Mouse (Mus musculus) ZHBTc4 (cell line): ENCODE measurements at regions not wholly inside any gene's neighbourhood (a gene's known extent, or its start where the extent isn't known, plus 50 kb on each side); places are given as distances from the start of the nearest gene placed in this dataset.
A peak's percentile ranks its signal among the peaks of the same experiment; 100 is the strongest.

Source experiments
- DNase-seq: peaks from one replicate; pipeline ENCODE4 v3.0.0-alpha.2; 2011; ENCODE audit warnings: low read depth, low spot score

DNA sequence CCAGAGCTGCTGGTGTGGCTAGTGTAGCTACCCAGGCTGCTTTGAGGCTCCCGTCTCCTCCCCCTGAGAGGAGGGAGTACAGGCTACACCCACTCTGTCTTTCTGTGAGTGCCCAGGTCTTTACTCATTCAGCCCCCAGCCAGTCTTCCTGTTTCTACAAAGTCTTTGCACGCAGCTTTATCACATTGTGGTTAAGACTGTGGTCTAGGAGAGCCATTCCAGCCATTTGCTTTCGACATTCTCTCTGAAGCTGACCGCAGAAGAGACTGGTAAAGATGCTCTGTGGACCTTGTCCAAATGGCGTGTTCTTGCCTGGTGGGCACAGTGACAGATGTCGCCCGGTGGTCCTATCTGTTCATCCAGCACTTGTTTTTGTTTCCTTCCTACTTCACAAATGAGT is 62.0 kb downstream of the Tpra1 start:
- no peak for DNase-seq

DNA sequence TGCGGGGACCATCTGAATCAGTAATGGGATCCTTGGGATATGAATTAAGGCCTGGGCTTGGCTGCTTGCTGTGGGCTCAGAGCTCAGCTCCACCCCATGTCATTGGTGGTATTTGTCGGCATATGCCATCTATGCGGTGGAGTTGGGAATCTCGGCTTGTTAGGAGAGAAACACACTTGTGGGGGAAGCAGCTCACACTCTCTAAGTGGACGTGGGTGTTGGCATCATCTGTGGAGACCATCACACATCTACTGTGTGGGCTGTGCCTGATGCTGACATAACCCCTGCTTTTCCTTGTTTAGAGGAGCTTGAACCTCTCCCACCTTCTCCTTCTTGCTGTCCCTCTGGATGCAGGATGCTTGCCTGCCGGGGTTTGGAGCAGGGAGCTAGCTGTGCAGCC is 62.9 kb downstream of the Tpra1 start:
- no peak for DNase-seq

DNA sequence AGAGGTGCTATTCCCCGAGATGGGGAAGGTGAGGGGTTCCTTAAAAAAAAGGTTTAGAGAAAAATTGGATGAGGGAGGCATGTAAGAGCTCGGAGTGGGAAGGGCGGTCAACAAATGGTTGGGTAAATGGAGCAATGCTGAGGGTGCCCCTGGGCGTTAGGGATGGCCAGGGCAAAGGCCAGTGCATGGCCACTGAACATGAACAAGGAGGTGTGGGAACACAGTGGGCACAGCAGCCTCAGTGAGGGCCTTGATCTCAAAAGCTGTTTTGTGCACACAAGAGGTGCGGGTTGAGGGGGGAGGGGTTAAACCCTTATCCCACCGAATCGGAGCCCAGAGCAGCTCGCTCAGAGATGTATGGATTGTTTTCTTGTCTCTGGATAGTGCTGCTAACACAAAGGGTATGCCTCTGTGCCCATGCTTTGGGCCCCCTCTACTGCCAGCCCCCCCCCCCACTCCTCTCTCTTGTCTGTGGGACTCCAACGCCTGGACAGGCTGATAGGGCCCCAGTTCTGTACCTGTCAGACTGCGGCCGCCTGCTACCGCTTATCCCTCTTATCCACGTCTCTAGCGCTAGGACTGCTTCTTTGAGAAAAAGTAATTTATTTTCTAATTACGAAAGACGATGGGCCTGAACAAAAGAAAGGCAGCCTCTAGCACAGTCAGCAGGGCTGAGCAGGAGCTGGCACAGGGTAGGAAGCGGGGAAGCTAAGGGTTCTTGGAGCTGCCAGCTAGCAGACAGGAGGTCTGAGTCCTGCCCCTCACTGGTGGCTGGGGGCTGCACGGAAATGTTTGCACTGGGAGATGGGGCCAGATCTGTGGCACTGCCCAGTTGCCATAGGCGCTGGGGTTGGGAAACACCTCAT is 63.5 kb downstream of the Tpra1 start:
- DNase-seq = no peak

DNA sequence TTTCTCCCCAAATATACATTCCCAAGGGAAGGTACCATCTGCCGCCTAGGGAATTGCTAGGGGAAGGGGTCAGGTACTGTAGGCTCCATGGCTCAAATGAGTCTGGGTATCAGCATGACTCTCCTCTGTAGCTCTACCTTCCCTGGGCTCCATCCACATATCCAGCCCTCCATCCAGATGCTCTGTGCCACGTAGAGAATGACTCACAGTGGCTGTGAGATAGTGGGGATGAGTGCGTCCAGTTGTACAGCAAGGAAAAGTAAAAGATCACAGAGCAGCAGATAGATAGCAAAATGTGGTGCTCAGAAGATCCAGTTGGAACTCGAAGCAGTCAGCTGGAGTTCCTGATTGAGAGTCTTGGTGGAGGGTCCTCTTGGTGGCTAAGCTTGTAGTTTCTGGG is 64.5 kb downstream of the Tpra1 start:
- no peak for DNase-seq

DNA sequence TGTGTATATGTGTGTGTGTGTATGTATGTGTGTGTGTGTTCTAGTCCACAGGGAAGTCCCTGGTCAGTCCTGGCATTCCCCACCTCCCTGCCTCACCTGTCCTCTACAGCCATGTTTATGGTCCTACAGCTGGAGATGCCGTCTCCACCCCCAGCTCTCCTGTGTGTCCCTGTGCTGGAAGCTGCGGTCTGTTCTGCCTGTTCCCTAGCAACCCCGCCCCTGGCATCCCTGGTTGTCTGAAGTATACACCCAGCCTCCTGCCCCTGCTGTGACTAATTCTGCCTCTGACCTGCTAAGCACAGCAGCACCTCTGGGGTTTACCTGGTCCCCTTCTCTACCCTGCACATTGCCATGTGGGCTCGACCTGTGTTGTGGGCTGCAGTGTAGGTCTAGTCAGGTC is 66.8 kb downstream of the Tpra1 start:
- no peak for DNase-seq

DNA sequence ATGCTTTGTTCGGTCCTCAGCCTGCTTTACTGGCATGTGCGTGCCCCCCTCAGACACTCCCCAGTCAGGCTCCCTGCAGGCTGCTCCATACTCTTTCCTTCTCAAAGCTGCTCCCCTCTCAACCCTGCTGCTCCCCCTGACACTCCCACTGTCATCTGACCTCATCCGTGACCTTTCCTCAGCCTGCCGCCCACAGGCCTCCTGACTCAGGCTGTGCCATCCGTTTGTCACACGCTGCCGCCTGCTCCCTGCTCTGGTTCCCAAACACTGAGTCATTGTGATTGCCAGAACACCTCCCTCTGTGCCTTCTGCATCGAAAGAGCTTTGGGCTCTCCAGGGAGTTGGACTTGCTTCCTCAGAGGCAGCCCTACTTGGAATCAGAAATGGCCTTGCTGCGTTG is 69.7 kb downstream of the Tpra1 start:
- no peak for DNase-seq

DNA sequence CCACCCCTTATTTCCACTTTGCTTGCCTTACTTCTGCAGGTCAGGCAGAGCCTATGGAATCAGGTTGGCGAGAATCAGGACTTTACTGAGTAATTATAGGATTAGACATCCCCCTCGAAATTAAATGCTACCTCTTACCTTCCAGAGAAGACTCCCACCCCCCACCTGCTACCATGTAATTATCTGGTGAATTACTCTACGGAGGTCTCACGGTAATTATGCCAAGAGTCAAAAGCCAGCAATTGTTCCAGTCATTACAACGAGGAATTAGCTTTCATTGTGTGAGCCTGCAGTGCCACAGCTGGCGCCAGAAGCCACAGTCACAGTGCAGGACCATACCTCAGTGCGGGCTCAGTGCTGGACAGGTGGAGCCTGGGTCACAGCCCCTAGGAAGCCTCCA is 72.4 kb downstream of the Tpra1 start:
- no peak for DNase-seq

DNA sequence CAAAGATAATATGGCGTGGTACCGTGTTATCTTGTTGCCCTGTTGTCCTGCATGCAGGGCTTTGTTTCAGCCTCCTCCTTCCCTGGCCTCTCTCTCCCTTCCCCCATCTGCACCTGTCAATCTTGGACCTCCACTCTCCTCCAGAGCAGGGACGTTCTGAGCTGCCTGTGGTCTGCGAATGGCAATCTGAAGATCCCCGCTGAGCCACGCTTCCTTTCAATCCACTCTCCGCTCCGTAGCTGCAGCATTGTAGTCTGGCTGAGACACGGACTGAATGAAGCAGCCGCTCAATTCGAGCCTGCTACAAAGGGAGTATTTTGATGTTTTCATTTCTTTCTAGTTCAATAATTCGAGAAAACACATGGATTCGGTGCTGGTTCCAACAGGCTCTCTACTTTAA is 74.5 kb downstream of the Tpra1 start:
- DNase-seq = peak; percentile 30

DNA sequence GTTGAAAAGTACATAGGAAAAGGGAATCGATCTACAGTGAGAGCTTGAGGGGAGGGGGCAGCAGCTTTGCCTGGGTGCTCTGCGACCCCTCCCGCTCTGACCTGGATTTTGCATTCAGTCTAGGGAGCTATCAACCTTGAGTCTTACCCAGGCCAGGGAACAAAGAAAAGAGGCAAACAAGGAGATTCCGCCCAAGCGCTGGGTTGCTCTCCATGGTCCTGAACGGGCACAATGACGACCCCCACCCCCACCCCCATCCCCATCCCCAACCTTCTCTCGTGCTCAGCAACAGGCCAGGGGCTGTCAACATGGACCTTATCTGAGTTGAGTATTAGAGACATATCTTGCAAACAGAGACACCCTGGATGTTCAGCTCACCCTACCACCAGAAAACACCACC is 74.9 kb downstream of the Tpra1 start:
- DNase-seq = peak; percentile 55

DNA sequence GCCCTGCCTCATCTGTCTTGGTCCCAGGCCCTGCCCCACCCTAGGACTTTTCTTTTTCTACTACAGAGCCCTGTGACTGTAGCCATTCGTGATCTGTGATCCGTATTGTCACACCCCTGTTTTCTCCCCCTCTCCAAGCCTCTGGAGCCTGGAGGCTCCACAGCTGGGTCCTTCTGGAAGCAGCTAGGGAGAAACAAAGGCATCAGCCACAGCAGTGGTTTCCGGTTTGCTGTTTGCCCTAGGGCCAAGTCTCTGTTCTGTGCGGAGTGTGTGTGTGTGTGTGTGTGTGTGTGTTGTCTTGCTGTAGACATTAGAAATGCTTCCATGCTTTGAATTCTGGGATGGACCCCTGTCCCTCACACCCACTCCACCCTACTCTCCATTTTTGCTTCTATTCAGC is 76.9 kb downstream of the Tpra1 start:
- peak; percentile 60 for DNase-seq

DNA sequence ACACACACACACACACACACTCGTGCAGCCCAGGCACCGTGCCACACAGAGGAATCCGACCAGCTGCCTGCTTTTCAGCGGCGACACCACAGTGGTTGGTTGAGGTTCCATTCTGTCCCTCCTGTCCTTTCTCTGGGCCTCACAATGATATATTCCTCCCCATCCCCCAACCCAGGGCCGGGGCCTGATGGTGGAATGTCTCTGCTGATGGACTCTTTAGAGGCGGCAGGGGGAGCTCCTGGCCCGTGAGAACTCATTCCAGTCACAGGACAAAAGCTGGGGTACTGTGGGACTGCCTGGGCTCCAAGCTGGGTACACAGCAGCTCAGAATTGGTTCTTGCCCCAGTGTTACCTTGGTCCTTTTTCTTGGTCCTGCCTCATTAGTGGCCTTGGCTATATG is 78.1 kb downstream of the Tpra1 start:
- DNase-seq = peak; percentile 26

DNA sequence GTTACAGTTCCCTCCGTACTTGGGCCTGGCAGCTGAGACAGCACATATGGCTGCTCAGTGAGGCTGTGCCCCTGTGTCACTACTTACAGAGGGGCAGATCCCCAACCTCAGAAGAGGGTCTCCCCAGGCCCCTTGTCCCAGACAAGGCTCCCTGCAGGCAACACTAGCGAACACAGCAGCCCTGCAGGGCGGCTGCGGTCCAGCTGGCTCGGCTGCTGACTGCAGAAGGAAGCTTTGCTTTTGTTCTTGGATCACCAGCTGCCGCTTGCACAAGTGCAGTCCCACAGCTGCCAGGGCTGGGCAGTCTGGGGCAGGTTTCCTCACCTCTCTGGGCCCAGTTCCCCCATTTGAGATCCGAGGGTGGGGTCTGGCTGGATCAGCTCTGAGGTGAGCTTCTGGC is 79.5 kb downstream of the Tpra1 start:
- DNase-seq = no peak

DNA sequence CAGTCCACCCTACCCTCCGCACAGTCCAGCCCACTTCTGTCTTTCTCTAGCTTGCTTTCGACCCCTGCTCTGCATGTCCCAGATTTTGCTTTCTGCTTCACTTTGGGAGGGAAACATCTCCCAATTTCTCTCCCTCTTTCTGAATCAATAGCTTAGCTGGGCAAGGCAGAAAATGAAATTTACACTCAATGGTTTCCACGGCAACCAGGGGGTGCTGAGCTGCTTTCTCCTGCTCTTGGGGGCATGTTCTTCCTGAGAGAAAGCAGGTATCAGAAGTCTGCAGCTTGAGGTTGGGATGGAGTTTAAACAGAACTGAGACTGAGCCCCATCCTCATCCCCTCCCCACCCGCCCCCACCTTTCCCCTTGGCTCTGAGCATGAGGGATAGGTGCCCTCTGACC is 82.1 kb downstream of the Tpra1 start:
- no peak for DNase-seq

DNA sequence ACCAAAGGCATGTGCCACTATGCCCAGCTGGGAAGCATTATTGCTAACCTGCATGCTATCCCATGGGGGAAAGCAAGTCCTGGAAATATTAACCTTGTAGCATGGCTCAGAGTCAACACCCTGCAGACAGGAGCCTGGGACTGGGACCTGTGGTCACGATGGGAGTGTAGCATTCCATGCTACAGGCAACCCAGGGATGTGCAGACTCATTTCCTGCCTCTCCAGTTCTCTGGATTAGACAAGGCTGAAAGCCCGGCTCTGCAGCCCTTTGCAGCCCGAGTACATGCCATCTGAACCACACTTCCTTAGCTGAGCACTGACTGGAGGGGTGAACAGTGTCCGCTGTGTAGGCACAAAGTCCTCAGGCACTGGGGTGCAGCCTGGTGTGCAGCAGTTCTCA is 82.8 kb downstream of the Tpra1 start:
- no peak for DNase-seq

DNA sequence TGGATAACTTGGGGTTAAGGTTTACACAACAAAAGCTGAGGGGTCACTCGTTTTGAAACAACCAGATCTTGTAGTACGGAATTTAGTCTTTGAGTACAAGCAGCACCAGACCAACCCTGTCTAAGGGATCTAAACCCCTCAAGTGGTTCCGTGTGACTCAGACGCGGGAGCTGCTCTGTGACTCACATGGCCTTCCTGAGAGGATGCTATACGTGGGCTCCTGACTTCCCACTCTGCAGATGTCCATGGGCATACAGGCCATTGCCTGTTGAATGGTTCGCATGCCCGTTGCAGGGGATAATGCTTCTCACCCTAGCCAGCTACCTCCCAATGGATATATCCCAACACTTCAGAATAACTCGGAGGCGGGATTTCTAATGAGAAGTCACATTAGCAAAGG is 86.5 kb downstream of the Tpra1 start:
- no peak for DNase-seq

DNA sequence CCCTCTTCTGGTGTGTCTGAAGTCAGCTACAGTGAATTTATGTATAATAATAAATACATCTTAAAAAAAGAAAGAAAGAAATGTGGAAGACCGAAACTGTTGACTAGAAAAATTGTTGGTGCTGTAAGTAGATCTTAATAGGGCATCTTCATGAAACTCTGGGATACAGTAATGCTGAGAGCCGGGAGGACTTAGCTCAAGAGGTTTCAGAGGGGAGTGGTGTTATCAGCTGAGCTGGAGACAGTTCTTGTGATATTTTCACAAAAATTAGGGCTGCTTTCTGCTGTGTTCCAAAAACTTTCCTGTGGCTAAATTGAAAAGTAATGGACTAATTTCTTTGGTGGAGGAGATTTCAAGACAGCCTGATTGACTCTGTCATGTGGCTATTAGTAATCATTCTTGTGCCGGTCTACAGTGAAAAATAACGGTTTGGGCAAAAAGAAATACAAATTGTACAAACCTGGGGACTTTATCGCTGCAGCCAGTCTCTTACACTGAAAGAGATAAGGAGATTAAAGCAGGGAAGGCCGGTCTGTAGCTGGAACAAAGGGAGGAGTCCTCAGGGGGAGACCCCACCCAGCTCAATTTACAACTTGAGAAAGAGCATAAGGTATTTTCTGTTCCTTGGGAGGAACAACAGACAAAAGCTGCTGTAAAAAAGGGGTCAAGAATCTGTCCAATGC is 87.7 kb downstream of the Tpra1 start:
- peak; percentile 40 for DNase-seq

DNA sequence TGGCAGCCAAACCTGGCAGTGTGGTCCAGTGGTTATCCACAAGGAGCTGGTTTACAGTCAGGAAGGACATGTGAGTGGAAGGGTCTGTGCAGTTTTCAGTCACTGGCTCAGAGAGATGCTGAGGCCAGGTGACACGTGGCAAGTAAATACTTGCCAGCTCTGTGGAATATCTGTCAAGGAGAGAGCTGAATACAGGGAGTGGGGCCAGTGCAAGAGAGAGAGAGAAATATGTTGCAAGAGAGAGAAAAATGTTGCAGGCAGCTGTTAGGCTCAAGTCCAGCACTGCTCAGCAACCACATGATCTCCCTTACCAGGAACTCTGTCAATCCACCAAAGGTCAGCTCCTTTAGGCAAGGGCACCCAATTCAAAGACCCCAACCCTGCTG is 88.2 kb downstream of the Tpra1 start:
- no peak for DNase-seq

DNA sequence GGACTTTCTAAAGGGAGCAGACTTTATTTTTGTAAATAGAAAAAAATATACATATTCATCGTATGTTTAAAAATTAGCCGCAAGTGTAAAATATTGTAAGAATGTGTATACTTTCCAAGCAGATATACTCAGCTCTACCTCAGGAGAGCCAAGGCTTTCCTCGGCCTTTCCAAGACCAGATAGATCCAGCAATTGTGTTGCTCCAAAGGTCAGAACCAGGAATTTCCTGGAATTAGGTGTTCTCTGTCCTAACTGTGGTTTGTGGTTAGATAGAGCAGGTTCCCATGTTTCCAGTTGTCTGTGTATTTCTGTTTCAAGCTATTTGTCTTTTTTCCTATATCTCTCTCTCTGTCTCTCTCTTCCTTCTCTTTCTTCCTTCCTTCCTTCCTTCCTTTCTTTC is 93.0 kb downstream of the Tpra1 start:
- DNase-seq = no peak

DNA sequence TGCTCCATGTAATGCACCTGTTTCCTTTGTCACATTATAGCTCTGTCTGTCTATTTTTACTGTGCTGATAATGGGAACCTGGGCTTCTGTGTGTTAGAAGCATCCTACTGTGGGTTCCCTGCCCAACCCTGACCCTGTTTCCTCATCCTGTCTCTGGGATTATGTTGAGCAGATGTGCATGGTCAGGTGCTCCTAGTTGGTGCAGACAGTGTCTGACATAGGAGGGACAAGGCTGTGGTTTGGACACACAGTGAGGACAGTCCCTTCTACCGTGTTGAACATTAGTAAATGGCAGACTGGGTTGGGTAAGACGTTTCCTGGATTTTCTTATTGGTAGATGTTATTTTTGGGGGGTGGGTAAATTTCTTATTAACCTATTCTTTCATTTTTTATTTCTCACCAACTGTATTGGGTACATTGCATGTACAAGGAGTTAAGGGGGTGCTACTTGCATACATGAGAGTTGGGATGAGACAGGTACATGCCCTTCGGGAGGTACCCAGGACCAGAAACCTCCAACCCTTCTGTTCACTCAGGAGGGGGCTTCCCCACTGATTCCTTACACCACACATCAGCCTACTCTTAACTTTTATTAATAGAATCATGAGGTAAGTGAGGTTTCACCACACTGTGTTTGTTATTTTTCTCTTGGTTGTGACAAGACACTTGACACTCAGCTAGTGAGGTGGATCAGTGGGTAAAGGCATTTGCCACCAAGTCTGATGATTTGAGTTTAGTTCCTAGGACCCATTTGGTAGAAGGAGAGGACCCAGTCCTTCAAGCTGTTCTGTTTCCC is 97.1 kb downstream of the Tpra1 start:
- DNase-seq = no peak

DNA sequence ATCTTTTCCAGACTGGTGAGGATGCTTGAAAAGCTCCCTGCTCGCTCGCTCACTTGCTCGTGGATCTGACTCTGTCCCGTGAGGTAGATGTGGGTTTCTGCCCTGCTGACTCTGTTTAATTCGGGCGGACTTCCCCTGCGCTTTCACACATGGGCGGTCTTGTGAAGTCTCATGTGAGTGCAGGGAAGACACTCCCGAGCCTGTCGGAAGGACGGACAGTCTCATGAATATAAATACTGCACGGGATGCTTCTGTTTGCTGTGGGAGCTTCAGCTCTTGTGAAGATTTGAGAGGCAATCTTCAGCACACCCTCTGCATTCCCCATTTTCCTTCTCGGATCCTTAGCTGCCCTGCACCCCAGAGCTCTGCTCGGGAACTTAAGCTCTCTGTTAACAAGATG is 98.3 kb downstream of the Tpra1 start:
- no peak for DNase-seq

DNA sequence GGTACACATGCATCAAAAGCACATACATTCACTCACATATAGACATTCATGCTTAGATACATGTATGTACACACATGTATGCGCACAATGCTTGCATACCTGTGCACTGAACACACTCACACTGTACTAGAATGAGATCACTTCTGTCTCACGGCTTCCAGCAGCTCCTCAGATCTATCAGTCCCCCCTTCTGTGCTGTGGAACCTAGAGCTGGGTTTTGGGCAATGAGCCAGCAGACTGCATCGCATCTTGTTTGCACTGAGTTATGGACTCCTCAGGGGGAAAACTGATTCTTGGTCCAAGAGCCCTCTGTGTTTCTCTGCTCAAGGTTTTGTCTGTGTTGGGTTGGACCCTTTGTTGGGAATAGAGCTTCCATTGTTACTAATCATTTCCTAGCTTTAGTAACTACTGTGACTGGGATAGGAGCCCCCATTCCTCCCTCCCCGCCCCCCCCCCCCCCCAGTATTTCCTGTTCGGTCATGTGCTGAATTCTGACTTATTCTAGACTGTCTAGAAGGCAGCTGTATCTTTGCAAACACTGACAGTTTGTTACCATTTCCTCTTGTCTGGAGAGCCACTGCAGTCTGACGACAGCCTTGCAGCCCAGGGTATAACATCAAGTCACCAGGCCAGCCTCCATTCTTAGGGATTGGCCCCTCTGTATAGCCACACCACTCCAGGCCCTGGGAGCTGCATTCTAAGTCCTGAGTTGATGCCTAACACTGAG is 101.3 kb downstream of the Tpra1 start:
- no peak for DNase-seq

DNA sequence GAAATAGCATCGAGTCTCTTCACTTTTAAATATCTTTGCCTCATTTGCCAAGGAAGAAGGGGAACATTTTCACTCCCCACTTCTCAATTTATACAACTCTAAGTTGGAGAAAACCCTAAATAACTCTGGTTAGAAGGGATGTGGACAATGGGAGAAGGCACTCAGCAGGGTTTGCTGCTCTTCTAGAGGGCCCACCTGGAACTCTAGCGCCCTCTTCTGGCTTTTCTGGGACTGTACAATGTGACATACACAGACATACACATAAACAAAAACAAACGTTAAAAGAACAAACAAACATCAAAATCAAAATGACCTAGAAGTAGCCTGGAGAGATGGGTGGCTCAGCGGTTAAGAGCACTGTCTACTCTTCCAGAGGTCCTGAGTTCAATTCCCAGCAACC is 103.0 kb downstream of the Tpra1 start:
- DNase-seq = peak; percentile 72
